Mouse (Mus musculus) stomach, embryonic 16.5 days (tissue): ENCODE results near the gene Megf8. TPM values are rescaled to one million over a fixed set of nuclear protein-coding genes. Genes with fewer than 3 reads are reported as not detected.

Source experiments
- ATAC-seq: fragments of 200-750 bp; cut with Nextera tagmentation; 2 replicates; pipeline ENCODE4 v1.8.0; 2017; ENCODE audit warnings: moderate number of reproducible peaks, moderate TSS enrichment; ENCODE audit not compliant: insufficient read depth, low FRiP score
- H3K27ac ChIP-seq: fragments of 300-500 bp; sonication (generic); 2 replicates; pipeline ENCODE4 v1.5.1; 2014; ENCODE audit warnings: low read length
- H3K27me3 ChIP-seq: fragments of 300-500 bp; sonication (generic); 2 replicates; pipeline ENCODE4 v1.6.1; 2014; ENCODE audit warnings: low read length, control low read depth, mixed read lengths; ENCODE audit not compliant: control insufficient read depth, insufficient read depth
- H3K36me3 ChIP-seq: fragments of 300-500 bp; sonication (generic); 2 replicates; pipeline ENCODE4 v1.6.1; 2014; ENCODE audit warnings: low read length; ENCODE audit not compliant: control insufficient read depth, insufficient read depth
- H3K4me1 ChIP-seq: fragments of 300-500 bp; sonication (generic); 2 replicates; pipeline ENCODE4 v1.6.1; 2014; ENCODE audit warnings: low read length, control low read depth, mixed read lengths; ENCODE audit not compliant: control insufficient read depth, insufficient read depth
- H3K4me2 ChIP-seq: fragments of 300-500 bp; sonication (generic); 2 replicates; pipeline ENCODE4 v1.6.1; 2014; ENCODE audit warnings: low read depth, low read length, mixed read lengths
- H3K4me3 ChIP-seq: fragments of 300-500 bp; sonication (generic); replicated peaks from 2 replicates; pipeline ENCODE4 v1.5.1; 2014; ENCODE audit warnings: mild to moderate bottlenecking, low read length
- H3K9ac ChIP-seq: fragments of 300-500 bp; sonication (generic); 2 replicates; pipeline ENCODE4 v1.6.1; 2014; ENCODE audit warnings: low read length
- H3K9me3 ChIP-seq: fragments of 300-500 bp; sonication (generic); replicated peaks from 2 replicates; pipeline ENCODE4 v1.6.1; 2016; ENCODE audit warnings: low read length, control low read depth; ENCODE audit not compliant: control insufficient read depth
- WGBS: fragments of 180-500 bp; shearing (Covaris S2); extraction: QIAGEN DNeasy Blood & Tissue Kit; methylation state at CpG from one replicate; pipeline ENCODE4 v1.1.7; 2014; 5-methylcytosine and 5-hydroxymethylcytosine counted together
- polyA plus RNA-seq: library from polyadenylated mRNA; unstranded; fragments of >200 nt; fragmentation: Nextera tagmentation; extraction: Ambion mirVana; gene quantifications from 2 replicates; pipeline ENCODE4 v1.2.1, GENCODE M21; 2015

Gene Megf8
- polyA plus RNA-seq, 1 experiment from 2014 or later: 10.7 TPM

- ATAC-seq: peak; percentile 85
- Histone ChIP-seq H3K4me1 (no peaks in the 10 kb centered on the region), H3K27me3 (no peaks in the 10 kb centered on the region), H3K4me2 (no peak overlapping the region), H3K36me3 (no peaks in the 10 kb centered on the region), H3K4me3 (no peak overlapping the region), H3K9me3 (no peaks in the 10 kb centered on the region), H3K27ac (peak overlapping the region; percentile 50; the same call in 1 of the 2 replicates), H3K9ac (no peak overlapping the region)
- 61% methylated on average over 1 of the region's 1 CpGs for WGBS
These were observed 94.1 kb downstream of the Megf8 start for GRCm38 (mm10) chr7:25410969-25411615.

- no peaks in the 10 kb centered on the region for H3K27me3 ChIP-seq
- 75% methylated on average over 3 of the region's 3 CpGs for WGBS
- no peak for ATAC-seq
- no peaks in the 10 kb centered on the region for H3K36me3 ChIP-seq
- no peaks in the 10 kb centered on the region for H3K9me3 ChIP-seq
- H3K27ac ChIP-seq: peak overlapping the region; percentile 50; the same call in 1 of the 2 replicates
- no peak overlapping the region for H3K4me3 ChIP-seq
- no peak overlapping the region for H3K9ac ChIP-seq
- H3K4me1 ChIP-seq: no peaks in the 10 kb centered on the region
- H3K4me2 ChIP-seq: no peak overlapping the region
These were observed 94.9 kb downstream of the Megf8 start for GRCm38 (mm10) chr7:25411861-25412260.

- ATAC-seq: no peak
- Histone ChIP-seq H3K27ac (no peak within 1 kb of the TSS), H3K9me3 (no peaks in the 10 kb centered on the region), H3K27me3 (no peaks in the 10 kb centered on the region), H3K4me3 (no peak within 1 kb of the TSS), H3K36me3 (no peaks in the 10 kb centered on the region), H3K9ac (no peak within 1 kb of the TSS), H3K4me2 (no peak within 1 kb of the TSS), H3K4me1 (no peaks in the 10 kb centered on the region)
- 43% methylated on average over 7 of the region's 7 CpGs for WGBS
These were observed 96.0 kb downstream of the Megf8 start, which contains the start of gene Cxcl17 for GRCm38 (mm10) chr7:25412833-25413441. Gene Cxcl17 (minus strand): TSS chr7:25412886.

Other genes with a start within 250 kb of the Megf8 start
- gene Grik5, start 244.8 kb upstream of the Megf8 start, polyA plus RNA-seq: 3.6 and 4.0 TPM in 2 replicates
- gene Zfp574, start 244.6 kb upstream of the Megf8 start, polyA plus RNA-seq: 23.1 and 25.2 TPM in 2 replicates
- 1.4 TPM in 2 replicates for gene Pou2f2, start 137.4 kb upstream of the Megf8 start, polyA plus RNA-seq
- 9.1 and 9.7 TPM in 2 replicates for gene Dedd2, start 96.5 kb upstream of the Megf8 start, polyA plus RNA-seq
- 2.5 and 2.9 TPM in 2 replicates for gene Zfp526, start 95.7 kb upstream of the Megf8 start, polyA plus RNA-seq
- gene Gsk3a, start 79.3 kb upstream of the Megf8 start, polyA plus RNA-seq: 5.7 and 6.3 TPM in 2 replicates
- gene Erf, start 66.4 kb upstream of the Megf8 start, polyA plus RNA-seq: 6.9 and 11.0 TPM in 2 replicates
- gene Cic, start 49.5 kb upstream of the Megf8 start, polyA plus RNA-seq: 26.7 and 27.4 TPM in 2 replicates
- 186 and 209 TPM in 2 replicates for gene Pafah1b3, start 19.2 kb upstream of the Megf8 start, polyA plus RNA-seq
- gene Prr19, start 15.8 kb upstream of the Megf8 start, polyA plus RNA-seq: 0.49 and 0.57 TPM in 2 replicates
- gene Tmem145, start 11.1 kb upstream of the Megf8 start, polyA plus RNA-seq: 0.57 and 0.66 TPM in 2 replicates
- 1,223 and 2,187 TPM in 2 replicates for gene Cnfn, start 52.6 kb downstream of the Megf8 start, polyA plus RNA-seq
- 10.6 and 10.9 TPM in 2 replicates for gene Lipe, start 81.5 kb downstream of the Megf8 start, polyA plus RNA-seq
- 0.61 and 0.64 TPM in 2 replicates for gene Cxcl17, start 95.7 kb downstream of the Megf8 start, polyA plus RNA-seq
- 98.3 and 139 TPM in 2 replicates for gene Ceacam1, start 160.4 kb downstream of the Megf8 start, polyA plus RNA-seq
- 0.14 TPM in 1 of 2 replicates, not detected in the other for gene Ceacam2, start 222.7 kb downstream of the Megf8 start, polyA plus RNA-seq